Mouse (Mus musculus): ENCODE measurements around the gene Hist2h2aa1.
"Not testable (repeated sequence)": the region's sequence is repeated elsewhere in the genome, so short reads cannot be mapped to it uniquely, and the experiment has no call there.

The Hist2h2aa1 gene

DNA sequence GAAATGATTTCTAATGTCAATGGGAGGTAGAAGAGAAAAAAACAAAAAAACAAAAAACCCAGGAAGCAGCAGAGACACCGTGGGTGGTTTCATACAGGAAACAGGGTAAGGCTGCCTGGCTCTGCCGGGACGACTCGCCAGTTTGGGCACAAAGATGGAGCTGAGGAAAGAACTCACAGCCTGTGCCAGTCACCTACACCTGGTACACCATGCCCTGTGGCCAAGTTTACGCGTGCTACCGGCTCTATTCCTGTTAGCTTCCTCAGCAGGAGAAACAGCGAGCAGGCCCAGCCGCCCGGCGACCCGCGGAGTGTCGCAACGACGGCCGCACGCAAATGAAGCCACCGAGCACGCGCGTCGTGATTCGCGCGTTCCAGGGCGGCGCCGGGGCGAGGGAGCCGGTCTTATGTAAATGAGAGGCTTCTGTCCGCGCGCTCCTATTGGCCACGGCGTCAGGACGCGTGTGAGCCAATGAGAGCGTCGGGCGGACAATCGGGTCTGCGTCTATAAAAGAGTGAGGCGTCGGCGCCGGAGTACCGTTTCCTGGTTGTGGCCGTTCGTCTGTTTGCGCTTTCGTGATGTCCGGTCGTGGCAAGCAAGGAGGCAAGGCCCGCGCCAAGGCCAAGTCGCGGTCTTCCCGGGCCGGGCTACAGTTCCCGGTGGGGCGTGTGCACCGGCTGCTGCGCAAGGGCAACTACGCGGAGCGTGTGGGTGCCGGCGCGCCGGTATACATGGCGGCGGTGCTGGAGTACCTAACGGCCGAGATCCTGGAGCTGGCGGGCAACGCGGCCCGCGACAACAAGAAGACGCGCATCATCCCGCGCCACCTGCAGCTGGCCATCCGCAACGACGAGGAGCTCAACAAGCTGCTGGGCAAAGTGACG lies at the start of gene Hist2h2aa1:
Gene Hist2h2aa1 (plus strand): TSS at position 495 of the 884 bp plus-strand sequence.
- peak; percentile 83 for DNase-seq

DNA sequence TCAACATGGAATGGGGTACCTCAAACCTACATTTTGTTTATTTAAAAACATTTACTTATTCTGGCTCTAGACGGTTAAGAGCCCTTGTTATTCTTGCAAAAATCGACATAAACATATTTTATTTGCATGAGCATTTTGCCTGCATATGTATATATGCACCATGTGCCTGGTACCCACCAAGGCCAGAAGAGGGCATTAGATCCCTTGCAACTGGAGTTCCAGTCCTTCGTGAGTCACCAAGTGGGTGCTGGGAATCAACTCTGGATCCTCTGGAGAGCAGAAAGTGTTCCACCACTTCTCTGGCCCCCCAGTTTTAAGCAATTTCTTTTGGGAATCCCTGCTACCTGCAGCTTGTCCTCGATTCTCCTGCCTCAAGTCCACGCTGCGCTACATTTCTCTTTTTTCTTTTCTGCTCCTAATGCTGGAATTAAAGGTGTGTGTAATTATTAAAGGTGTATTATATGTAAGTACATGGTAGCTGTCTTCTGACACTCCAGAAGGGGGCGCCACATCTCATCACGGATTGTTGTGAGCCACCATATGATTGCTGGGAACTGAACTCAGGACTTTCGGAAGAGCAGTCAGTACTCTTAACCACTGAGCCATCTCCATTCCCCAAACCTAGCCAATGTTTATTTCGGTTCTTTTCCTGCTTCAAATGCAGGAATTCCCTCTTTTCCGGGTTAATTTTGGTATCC lies 49.5 kb upstream of the Hist2h2aa1 start:
- DNase-seq, result no peak

DNA sequence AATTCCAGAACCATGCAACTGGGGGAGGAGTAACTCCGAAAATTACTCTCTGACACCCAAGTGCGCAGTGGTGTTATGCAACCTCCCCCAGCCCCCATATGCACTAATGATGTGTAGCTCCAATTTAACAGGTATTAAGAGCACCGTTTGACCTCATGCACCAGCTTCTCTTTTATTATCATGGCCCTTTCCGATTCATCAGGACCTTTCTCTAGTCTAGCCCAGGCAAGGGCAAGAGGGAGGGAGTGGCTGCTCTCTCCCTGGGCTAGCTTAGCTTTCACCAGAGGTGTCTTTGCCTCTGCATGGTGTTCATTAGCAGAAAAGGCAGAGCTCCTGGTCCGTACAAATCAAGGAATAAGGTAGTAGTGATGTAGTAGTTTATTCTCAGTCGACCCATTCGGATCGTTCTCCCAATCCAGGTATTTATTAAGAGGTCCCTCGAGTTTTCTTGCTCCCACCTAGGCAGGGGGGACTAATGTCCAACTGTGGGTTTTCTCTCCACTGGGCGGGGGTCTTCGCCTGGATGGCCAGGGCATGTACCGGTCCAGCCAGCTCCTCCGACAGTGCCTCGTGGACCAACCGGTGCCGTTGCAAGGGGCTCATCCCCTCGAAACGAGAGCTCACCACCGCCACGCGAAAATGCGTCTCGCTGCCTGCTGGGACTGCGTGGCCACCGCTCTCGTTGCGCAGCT lies 48.7 kb upstream of the Hist2h2aa1 start:
- no peak for DNase-seq

DNA sequence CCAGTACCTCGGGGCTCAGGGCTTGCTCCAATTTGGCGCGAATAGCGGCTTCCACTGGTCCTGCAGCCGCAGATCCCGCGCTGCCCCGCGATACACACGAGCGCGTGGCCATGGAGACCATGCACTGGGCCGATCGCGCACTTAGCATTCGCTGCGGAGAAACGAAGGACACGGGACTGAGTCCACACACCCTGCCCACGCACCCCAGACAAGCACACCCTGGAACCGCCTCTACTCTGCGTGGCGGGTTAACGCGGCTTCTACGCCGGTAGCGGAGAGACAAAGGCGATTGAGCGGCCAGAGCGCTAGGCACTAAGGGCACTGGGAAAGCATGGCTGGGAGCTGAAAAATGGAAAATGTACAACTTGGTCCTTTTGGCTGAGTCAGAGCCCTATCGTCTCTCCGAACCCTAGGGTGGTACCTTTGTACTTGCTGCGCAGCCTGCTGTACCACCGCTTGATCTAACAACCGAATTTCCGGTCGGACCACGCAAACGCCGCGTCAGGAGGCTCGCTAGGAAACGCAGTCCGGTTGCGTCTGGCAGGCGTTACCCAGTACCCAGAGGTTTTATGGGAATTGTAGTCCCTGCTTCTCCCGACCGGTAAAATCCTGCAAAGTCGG lies 48.1 kb upstream of the Hist2h2aa1 start:
- DNase-seq, result peak; percentile 79 to 80

DNA sequence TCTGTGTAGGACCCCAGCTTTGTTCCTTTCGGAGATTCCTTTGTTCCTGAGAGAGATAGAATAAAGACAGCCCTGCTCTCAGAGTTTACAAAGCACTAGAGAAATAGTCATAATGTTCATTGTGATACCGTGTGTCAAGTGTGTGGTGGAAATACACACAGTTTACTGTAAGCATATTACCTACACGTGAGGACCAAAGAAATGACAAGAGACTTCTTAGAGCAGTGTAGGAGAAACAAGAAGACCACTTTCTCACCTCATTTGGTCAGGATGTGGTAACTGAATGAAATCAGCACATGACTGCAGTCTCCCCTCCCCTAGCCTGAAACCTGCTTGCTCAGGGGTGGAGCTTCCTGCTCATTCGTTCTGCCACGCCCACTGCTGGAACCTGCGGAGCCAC lies 47.1 kb upstream of the Hist2h2aa1 start:
- DNase-seq, result no peak

DNA sequence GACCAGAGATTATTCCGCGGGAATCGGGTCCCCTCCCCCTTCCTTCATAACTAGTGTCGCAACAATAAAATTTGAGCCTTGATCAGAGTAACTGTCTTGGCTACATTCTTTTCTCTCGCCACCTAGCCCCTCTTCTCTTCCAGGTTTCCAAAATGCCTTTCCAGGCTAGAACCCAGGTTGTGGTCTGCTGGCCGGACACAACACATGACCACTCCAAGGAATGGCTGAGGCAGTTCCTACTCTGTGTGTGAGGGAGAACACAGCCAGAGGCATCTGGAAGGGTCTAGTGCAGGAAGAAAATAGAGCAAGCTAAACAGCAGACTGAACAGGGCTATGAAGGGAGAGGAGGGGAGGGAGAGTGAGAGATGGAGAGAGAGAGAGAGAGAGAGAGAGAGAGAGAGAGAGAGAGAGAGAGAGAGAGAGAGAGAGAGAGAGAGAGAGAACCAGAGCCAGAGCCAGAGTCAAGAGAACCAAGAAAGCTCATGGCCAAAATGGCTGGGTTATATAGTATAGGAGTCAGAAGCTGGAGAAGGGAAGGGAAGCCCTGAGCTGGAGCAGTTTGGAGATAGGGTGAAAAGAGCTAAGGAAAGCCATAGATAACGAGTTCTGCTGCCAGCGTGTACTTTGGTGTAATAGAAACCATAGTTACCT lies 46.6 kb upstream of the Hist2h2aa1 start:
- DNase-seq, result not testable (repeated sequence)

DNA sequence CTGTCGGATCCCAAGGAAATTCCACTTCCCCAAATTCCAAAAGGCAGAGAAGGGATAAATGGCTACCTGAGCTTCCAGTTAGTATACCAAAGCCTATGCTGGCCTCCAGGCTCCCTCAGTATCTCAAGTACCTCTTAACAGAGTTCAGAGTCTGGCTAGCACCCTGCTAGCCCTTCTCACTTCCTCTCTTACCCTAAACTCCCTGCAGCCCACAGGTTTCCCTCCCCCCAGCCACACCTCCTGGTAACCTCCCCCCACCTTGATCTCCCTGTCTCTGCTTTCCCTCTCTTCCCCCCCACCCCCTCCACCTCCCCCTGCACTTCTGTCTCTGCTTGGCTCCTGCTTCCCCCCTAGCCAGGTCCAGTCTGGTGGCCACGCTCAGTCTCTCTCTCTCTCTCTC lies 45.6 kb upstream of the Hist2h2aa1 start:
- DNase-seq, result no peak

DNA sequence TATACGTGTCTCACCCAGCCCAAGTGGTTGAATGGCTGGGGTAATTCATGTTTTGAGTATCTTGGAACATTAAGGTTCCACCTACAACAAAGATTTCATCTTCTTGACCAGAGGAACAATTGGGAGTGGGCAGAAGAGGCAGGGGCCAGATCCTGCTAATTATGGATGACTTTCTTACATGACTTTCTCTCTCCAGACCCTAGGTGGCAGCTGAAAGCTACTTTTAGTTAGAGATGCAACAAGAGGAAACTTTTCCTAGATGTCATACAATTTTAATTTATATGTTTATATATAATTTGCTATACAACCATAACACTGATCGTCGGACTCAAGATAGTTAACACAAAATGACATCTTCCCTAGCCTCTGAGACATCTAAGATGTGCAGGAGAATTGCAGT lies 37.5 kb upstream of the Hist2h2aa1 start:
- DNase-seq, result no peak

DNA sequence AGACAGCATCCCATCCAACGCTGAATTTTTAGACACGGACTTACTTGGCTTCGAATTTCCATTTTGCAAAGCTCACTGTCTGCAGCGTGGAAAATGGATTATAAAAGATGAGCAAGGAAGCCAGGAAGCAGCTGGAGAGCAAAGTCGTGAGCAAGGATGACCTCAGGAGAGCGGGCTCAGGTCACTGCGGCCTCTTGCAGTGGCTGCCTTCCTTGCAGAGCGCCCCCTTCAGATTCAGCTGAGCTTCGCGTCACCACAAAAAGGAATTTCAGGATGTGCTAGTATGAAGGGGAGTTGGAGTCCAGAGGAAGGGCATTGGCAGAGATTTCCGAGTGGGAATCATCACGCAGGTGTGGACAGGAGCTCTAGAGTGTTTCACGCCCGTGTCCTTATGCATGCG lies 36.1 kb upstream of the Hist2h2aa1 start:
- DNase-seq, result no peak

DNA sequence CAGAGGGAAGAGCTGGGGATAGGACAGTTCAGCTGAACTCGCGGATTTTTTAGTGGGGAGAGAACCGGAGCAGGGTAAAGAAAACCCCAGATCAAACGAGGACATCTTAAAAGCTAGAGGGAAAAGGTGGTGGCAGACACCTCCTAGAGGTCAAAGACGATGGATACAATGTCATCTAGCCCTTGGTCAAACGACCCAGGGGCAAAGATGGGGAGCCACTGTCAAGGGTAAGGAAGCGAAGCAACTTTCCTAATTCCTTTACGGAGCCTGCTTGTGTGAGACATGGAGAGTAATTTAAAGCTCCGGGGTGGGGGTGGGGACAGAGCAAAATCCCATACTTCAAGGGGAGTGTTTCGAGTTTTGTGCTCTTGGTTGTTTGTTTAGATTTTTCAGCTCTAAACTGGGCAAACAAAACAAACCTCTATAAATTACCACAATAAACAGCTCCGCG lies 26.1 kb upstream of the Hist2h2aa1 start:
- peak; percentile 19 to 42 for DNase-seq

DNA sequence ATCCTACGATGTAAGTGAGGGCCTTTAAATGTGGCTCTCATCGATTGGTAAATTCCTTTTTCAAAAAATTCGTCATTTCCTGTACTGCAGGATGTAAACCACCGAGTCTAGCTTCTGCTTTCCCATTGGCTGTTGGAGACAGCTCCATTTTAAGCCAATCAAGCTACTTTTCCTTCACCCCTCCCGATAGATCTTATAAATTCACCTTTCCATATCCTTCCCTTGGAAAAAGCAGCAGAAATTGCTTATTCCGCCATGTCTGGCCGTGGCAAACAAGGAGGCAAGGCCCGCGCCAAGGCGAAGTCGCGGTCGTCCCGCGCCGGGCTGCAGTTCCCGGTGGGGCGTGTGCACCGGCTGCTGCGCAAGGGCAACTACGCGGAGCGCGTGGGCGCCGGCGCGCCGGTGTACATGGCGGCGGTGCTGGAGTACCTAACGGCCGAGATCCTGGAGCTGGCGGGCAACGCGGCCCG lies 25.6 kb upstream of the Hist2h2aa1 start, which contains the start of the genes Bola1 and Hist2h2ab:
Gene Bola1 (minus strand): TSS at position 49 of the 470 bp plus-strand sequence.
Gene Hist2h2ab (plus strand): TSS at position 205 of the 470 bp plus-strand sequence.
- peak; percentile 73 to 77 for DNase-seq

DNA sequence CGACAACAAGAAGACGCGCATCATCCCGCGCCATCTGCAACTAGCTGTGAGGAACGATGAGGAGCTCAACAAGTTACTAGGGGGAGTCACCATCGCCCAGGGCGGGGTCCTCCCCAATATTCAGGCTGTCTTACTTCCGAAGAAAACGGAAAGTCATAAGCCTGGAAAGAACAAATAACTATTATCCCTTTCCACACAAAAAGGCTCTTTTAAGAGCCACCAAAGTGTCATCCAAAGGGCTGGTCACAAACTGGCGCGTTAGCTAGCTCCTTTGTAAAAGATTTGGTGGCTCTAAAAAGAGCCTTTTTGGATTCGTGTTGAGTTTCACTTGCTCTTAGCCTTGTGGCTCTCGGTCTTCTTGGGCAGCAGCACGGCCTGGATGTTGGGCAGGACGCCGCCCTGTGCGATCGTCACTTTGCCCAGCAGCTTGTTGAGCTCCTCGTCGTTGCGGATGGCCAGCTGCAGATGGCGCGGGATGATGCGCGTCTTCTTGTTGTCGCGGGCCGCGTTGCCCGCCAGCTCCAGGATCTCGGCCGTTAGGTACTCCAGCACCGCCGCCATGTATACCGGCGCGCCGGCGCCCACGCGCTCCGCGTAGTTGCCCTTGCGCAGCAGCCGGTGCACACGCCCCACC lies 25.0 kb upstream of the Hist2h2aa1 start:
- DNase-seq, result not testable (repeated sequence)

DNA sequence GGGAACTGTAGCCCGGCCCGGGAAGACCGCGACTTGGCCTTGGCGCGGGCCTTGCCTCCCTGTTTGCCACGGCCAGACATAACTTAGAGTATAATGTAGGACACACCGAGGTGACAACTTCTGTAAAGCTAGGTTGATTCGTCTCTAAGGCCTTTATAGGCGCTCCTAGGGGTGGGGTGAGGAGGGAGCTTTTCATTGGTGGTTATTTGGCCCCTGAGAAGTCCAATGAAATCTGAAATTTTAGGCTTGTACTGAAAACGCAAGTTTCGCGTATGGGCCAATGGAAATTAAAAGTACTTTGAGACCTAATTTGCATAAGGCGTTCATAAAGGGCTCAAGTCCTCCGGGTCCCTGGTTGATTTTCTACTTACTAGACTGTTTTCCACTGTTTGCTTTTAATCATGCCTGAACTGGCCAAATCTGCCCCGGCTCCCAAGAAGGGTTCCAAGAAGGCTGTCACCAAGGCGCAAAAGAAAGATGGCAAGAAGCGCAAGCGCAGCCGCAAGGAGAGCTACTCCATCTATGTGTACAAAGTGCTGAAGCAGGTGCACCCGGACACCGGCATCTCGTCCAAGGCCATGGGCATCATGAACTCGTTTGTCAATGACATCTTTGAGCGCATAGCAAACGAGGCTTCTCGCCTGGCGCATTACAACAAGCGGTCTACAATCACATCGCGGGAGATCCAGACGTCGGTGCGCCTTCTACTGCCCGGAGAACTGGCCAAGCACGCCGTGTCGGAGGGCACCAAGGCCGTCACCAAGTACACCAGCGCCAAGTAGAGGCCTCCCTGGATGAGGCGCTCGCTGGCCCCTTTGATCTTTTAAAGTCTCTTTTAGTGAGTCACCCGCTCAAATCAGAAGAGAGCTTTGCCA lies 24.3 kb upstream of the Hist2h2aa1 start, which contains the start of the genes Hist2h2ac and Hist2h2be:
Gene Hist2h2ac (minus strand): TSS at position 116 of the 875 bp plus-strand sequence.
Gene Hist2h2be (plus strand): TSS at position 355 of the 875 bp plus-strand sequence.
- peak; percentile 74 to 80 for DNase-seq

DNA sequence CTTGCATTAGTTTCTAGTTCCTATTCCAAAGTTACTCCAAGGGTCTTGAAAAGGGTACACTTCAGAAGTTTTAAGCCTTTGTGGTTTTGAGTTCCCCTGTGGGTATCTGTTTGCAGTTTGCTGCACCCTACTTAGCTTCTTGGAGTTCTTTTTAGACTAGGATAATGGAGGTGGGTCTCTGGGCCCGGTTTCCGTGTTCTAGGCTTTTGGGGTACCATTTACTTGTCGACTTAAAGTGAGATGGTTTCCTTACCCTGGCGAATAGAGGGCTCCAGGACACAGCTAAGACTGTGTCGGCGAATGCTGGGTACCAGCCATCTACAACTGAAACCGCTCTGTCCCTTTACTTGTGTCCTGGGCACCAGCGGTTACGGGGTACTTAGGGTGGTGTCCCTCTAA lies 23.7 kb upstream of the Hist2h2aa1 start:
- peak in 1 of 2 experiments; percentile 29 for DNase-seq

DNA sequence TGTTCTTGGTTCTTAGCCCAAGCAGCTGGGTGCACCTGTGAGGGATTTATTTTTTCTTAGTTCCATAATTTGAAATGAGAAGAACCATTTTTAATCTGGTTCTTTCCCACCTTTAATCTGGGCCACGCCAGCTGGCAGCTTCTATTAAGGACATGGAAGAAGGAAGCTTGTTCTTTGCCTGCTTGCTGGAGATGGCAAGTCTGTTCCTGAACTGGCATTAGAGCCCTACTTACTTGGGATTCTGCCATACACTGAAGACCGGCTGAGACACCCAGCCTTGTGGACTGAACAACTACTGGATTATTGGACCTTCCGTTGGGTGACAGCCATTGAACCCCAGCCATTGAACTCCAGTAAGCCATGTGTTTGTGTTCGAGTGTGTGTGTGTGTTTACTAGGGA lies 22.5 kb upstream of the Hist2h2aa1 start:
- DNase-seq, result no peak

DNA sequence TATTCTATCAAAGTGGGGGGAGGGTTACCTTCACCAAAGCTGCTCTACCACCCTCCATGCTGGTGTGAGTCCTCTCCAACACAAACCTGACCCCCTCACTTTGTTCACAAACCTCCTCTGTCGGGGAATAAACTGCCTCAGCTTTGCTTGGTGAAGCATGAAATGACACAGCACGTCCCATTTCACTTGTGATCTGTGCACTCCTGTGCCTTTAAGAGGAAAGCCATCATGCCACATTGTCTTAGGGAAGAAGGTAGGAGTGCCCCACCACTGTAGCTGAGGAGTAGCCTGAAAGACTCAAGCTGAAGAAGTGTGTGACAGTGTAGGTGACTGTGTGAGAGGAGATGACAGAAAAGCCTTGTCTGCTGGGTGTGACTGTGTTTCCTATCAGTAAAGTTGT lies 19.9 kb upstream of the Hist2h2aa1 start:
- DNase-seq, result no peak

DNA sequence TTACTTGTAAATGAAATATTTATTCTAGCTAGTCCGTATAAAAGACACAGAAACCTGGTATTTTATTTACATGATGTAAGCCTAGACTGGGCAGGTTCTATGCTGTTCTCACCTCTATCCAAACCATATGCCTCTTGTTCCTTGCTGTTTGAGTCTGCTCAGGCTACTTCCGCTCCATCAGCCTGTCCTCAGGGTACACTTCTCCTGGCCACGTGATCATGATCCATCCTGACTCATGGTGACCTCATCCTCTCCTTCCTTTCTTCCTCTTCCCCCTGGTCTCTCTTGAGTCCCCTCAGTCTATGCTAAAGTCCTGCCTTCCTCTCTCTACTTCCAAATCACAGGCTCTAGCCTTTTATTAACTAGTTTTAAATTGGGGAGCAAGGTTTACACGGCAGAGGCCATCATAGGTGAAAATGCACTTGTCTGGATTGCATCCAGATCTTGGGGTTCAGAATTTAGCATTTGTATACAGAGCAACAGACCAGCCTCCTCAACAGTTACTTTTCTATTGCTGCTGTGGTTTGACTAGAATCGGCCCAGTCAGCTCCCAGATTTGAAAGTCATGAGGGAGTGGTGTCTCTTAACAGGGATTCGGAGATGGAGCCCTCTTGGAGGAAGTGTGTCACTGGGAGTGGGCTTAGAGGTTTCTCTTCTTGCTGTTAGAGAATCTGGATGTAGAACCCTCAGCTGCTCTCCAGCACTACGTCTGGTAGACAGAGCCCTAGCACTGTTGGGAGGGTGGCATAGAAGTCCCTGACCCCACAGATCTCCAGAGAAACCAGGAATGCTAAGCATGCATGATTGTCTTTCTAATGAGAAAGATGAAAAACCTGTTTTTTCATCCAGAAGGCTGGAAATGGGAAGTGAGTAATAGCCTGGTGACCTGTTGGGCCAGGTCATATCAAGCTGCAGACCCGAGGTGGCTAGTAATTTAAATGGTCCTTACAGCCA lies 18.3 kb upstream of the Hist2h2aa1 start:
- no peak for DNase-seq

DNA sequence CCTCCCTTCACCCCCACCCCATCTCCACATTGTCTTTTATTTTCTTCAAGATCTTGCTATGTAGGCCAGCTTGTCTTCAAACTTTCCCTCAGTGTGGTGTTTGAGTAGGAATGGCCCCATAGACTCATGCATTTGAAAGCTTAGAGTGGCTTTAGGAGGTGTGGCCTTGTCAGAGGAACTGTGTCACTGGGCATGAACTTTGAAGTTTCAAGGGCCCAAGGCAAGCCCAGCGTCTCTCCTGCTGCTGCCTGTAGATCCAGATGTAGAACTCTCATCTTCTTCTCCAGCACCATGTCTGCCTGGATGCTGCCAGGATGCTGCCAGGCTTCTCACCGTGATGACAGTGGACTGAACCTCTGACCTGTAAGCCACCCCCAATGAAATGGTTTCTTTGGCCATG lies 16.5 kb upstream of the Hist2h2aa1 start:
- no peak for DNase-seq

DNA sequence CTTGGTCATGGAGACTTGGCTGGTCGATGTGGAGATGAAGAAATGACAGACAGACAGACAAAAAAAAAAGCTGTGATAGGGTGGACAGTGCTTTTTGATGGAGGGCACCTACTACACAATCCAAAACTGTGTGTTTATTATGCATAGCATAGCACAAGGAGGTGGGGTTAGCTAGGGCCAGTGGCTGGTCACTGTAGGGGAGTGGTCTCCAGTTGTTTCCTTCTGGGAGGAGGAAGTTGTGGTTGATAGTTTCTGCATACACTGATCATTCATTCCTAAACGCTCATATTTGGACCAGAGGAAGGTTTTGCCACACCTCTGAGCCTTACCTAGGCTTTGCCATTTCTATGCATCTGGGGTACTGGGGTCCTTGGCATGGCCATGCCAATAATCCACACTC lies 14.9 kb upstream of the Hist2h2aa1 start:
- DNase-seq, result no peak

Measured in spleen, adult 18-20 months (tissue).